Mouse (Mus musculus) left cerebral cortex, adult 9 months (tissue): Measurements from ENCODE around the gene Sirt6.

Experiments used
- DNase-seq, 2 experiments: peaks; one replicate each; pipeline ENCODE4 v3.0.0; 2022; ENCODE audit warnings: low spot score in 2 of 2

Gene Sirt6

GRCm38 (mm10) chr10:81595599-81595998 is 32.0 kb downstream of the Sirt6 start:
- no peak for DNase-seq

GRCm38 (mm10) chr10:81593935-81594334 is 33.7 kb downstream of the Sirt6 start:
- no peak for DNase-seq

- no peak for DNase-seq
Observed at GRCm38 (mm10) chr10:81593223-81593622, 34.4 kb downstream of the Sirt6 start.

- DNase-seq: no peak
Observed at GRCm38 (mm10) chr10:81592631-81593030, 35.0 kb downstream of the Sirt6 start.

GRCm38 (mm10) chr10:81591846-81592245 is 35.8 kb downstream of the Sirt6 start:
- no peak for DNase-seq

GRCm38 (mm10) chr10:81588739-81589138 is 38.9 kb downstream of the Sirt6 start:
- DNase-seq: no peak

- DNase-seq: no peak
Observed at GRCm38 (mm10) chr10:81583347-81583746, 44.2 kb downstream of the Sirt6 start.

GRCm38 (mm10) chr10:81580441-81581070 is 47.0 kb downstream of the Sirt6 start:
- no peak for DNase-seq

- DNase-seq: no peak
Observed at GRCm38 (mm10) chr10:81579967-81580366, 47.6 kb downstream of the Sirt6 start.

- no peak for DNase-seq
Observed at GRCm38 (mm10) chr10:81575695-81576094, 51.9 kb downstream of the Sirt6 start.

- no peak for DNase-seq
Observed at GRCm38 (mm10) chr10:81575208-81575631, 52.4 kb downstream of the Sirt6 start.

- DNase-seq: no peak
Observed at GRCm38 (mm10) chr10:81574081-81575056, 53.2 kb downstream of the Sirt6 start, which contains the start of gene Tle2. Tle2 (plus strand) TSS chr10:81574561.

- DNase-seq: no peak
Observed at GRCm38 (mm10) chr10:81572975-81573374, 54.6 kb downstream of the Sirt6 start.

- DNase-seq: no peak
Observed at GRCm38 (mm10) chr10:81572133-81572671, 55.4 kb downstream of the Sirt6 start.
